Mouse (Mus musculus) splenic B cell, adult 2 months (primary cell): ENCODE measurements around the gene Mosmo.

Source experiments
- DNase-seq: peaks from one replicate; pipeline ENCODE4 v3.0.0-alpha.2; 2011; ENCODE audit warnings: low read depth, low spot score
- H3K27me3 ChIP-seq: 2 replicates; pipeline ENCODE4 v1.6.1; 2012; ENCODE audit warnings: mild to moderate bottlenecking, low read length, moderate library complexity, mixed read lengths; ENCODE audit not compliant: control insufficient read depth, poor library complexity, insufficient read depth, severe bottlenecking
- H3K36me3 ChIP-seq: 2 replicates; pipeline ENCODE4 v1.6.1; 2012; ENCODE audit warnings: mild to moderate bottlenecking, low read length, moderate library complexity, mixed read lengths; ENCODE audit not compliant: control insufficient read depth, poor library complexity, insufficient read depth, severe bottlenecking

Gene Mosmo

GRCm38 (mm10) chr7:120677001-120677643 lies at the start of gene Mosmo:
Gene Mosmo, plus strand, starts transcription at chr7:120677618.
- DNase-seq = peak; percentile 72
- no peaks in the 10 kb centered on the region for H3K36me3 ChIP-seq
- no peaks in the 10 kb centered on the region for H3K27me3 ChIP-seq

DNA sequence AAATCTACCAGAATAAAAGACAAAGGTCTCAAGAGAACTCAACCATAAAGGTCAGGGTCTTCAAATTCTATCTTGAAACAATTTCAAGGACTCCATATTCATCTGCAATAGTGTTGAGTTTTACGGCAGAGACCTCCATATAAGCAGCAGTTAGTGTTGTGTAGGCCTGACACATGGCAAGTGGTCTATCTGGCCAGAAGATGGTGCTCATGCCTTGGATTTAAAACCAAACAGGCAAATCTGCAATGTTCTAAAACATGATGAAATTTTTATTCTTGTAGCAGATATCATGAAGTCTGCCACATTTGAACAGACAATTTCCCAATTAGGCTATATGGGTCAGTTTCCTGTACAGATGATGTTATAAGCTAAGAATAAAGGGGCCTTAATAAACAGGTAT lies 44.9 kb upstream of the Mosmo start:
- H3K27me3 ChIP-seq = no peaks in the 10 kb centered on the region
- H3K36me3 ChIP-seq = no peaks in the 10 kb centered on the region
- DNase-seq = peak; percentile 65

DNA sequence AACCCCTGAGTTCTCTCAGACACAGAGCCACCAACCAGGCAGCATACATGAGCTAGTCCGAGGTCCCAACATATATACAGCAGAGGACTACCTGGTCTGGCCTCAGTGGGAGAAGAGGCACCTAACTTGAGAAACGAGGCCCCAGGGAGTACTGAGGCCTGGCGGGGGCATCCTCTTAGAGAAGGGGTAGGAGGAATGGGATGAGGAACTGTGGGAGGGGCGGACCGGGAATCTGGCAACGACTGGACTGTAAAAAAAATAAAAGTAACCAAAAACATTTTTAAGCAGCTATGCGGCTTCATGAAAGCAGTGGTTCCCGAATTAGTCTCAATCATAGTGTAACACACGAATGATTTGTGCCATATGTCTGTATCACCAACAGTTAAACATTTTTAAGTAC lies 43.1 kb upstream of the Mosmo start:
- peak; percentile 5 for DNase-seq

DNA sequence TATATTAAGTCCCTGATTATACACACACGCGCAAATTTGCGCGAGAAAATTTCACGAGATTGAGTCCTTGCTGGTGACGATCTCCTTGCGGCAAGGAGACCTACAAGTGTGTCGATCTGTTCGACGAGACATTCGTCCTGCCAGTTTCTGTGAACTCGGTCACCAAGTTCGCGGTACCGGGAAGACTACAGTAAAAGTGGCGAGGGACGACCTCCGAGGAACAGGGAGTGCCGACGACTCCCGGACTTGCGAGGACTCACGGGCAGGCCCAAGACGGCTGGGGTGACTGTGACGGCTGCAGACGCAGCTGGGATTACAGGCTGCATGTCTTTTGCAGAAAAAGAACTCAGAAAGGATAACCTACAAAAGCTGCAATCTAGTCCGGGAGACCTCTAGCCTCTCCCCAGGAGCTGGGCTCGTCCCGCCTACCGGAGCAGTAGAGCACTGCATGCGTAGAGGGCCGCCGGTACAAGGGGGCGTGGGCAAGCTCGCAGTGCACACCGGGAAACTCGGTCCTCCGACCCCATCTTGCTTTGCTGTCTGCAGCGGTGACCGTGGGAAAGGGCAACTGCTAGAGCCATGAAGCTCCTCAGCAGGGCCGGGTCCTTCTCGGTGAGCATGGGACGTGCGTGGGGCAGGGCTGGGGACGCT lies 42.6 kb upstream of the Mosmo start, which contains the start of gene Uqcrc2:
TSS of gene Uqcrc2 (plus strand) at position 466 of the 651 bp plus-strand sequence.
- Histone ChIP-seq H3K27me3 (no peaks in the 10 kb centered on the region), H3K36me3 (peaks cover 2% of the 10 kb centered on the region; the same call in 1 of the 2 replicates)
- peak; percentile 90 for DNase-seq

More for the DNA sequence above, 43.1 kb upstream of the Mosmo start:
- Histone ChIP-seq H3K36me3 (no peaks in the 10 kb centered on the region; the same call in 1 of the 2 replicates), H3K27me3 (no peaks in the 10 kb centered on the region)

DNA sequence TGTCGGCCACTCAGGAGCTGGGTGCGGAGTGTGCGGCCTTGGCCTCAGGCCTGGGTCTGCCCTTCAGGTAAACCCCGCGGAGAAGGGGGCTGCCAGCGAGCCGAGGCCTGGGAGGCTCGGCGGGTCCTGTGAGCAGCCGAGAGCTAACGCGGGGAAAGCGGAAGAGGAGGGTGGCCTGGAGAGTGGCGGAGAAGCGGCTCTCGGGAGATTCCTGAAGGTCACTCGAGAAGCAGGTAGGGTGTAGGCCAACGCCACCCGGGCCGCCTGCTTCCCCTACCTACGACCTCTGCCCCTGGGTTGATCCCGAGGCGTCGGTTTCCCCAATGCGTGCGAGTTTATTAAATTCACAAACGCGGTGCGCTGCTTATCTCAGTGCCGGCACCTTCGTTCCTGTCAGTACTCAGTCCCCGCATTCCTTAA lies 42.0 kb upstream of the Mosmo start:
- H3K36me3 ChIP-seq = peaks cover 5% of the 10 kb centered on the region; the same call in 1 of the 2 replicates
- DNase-seq = no peak
- H3K27me3 ChIP-seq = no peaks in the 10 kb centered on the region

- no peaks in the 10 kb centered on the region for H3K27me3 ChIP-seq
- peak; percentile 22 for DNase-seq
Observed at GRCm38 (mm10) chr7:120635821-120636220, 41.6 kb upstream of the Mosmo start.

DNA sequence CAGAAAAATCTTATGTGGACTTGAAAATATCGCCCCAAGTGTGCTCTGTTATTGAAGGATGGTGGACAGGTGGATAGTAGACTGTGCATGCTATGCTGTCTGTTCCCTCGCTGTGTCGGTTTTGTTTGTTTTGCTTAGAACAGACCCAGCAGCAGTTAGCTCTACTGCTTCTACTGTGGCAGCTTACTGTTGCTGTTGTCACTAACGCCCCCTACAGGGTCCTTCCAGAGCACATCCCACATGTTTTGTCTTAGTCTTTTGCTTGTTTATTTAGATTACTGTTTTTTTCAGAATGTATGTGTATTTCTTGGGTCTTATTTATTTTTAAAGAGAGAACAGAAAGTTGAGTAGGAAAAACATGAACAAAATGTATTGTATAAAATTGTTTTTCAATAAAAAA lies 34.2 kb upstream of the Mosmo start:
- peak; percentile 22 for DNase-seq
- Histone ChIP-seq H3K36me3 (peaks cover 29% of the 10 kb centered on the region), H3K27me3 (no peaks in the 10 kb centered on the region)

More at GRCm38 (mm10) chr7:120635821-120636220, 41.6 kb upstream of the Mosmo start:
- peaks cover 9% of the 10 kb centered on the region; the same call in 1 of the 2 replicates for H3K36me3 ChIP-seq

DNA sequence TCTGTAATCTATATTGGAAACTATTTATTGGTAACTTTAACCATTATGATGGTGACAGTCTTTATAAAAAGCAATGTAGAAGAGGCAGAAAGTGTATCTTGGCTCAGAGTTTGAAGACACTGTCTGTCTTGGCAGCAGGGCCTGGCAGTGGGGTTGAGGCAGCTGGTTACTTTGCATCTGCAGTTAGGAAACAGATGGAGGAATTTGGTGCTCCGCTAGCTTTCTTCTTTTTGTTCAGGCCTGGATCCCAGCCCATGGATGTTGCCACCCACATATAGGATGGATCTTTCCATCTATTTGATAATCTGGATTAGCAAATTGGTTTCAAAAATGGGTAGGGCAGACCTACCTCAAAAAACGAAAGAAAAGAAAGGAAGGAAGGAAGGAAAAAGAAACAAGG lies 29.6 kb upstream of the Mosmo start:
- H3K27me3 ChIP-seq = no peaks in the 10 kb centered on the region
- DNase-seq = no peak
- H3K36me3 ChIP-seq = peaks cover 23% of the 10 kb centered on the region

- Histone ChIP-seq H3K36me3 (peaks cover 8% of the 10 kb centered on the region; the same call in 1 of the 2 replicates), H3K27me3 (no peaks in the 10 kb centered on the region)
- DNase-seq = peak; percentile 88
Observed at GRCm38 (mm10) chr7:120662079-120662478, 15.3 kb upstream of the Mosmo start.

DNA sequence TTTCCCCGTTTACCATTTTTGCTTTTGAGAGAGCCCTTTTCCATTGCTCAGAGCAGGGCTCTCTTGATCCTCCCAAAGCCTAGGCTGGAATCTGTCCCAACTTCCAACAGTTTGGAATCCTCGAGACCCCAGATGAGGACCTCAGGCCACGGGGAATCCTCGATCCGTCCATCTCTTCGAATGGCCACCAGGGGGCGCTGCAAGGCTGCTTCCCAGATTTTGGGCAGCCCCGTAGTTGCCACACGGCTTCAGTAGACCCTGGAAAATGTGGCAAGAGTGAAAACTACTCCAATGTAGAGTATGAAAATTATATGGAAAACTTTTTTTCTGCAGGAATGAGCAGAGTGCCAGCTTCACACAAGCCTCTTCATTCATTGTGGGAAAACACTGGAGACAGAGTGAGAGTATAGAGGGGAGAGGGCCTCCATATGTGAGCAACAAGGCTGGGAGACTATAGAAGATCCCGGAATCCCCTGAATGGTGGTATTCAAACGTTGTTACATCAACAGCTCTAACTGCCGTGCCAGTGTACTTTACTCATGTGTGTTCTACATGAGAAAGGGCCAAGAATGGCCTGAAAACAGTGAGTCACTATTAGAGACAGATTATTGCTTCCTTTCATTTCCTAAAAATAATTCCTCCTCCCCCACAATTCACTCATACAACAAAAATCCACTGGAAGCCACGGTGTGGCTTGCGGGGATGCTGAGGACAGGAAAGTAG lies 7.1 kb upstream of the Mosmo start, which contains the start of gene Pdzd9:
TSS of gene Pdzd9 (minus strand) at position 191 of the 723 bp plus-strand sequence.
- DNase-seq = peak; percentile 73
- Histone ChIP-seq H3K27me3 (no peaks in the 10 kb centered on the region), H3K36me3 (no peaks in the 10 kb centered on the region)

DNA sequence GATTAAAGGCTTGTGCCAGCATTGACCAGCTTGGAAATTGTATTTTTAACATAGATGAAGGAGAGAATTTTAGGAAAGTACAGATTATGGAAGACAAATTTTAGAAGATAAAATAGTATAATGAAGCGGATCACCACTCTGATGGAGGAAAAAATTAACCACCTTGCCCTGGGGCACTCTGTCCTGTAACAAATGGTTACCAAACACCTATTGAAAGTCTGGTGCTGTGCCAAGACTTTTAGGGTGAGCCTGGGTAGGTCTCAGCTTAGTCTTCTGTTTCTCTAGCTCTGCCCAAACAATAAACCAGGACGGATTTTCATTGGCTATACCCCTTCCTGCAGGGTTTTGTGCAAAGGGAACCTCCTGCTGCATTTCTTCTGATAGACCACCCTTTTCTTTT lies 6.1 kb upstream of the Mosmo start:
- DNase-seq = no peak
- H3K36me3 ChIP-seq = no peaks in the 10 kb centered on the region
- no peaks in the 10 kb centered on the region for H3K27me3 ChIP-seq

- peak; percentile 14 for DNase-seq
- H3K27me3 ChIP-seq = no peaks in the 10 kb centered on the region
- no peaks in the 10 kb centered on the region for H3K36me3 ChIP-seq
Observed at GRCm38 (mm10) chr7:120677764-120678531, 530 bp downstream of the Mosmo start.

DNA sequence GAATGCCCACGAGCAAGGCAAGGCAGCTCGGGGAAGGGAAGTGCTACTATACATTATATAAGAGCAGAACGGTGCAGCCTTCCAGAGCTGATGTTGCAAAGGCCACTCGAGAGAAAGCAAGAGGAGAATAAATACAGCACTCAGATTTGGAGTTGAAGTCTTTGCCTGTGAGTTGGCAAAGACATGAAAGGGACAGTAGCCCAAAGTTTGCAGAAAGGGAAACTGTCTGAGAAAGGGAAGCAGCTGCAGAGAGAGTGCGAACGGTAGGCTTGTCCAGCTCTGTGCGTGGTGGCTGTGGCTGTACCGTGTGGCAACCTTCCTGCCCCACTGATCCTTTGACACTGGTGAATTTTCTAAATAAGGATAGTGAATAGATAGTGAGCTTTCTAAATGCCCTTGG lies 1.6 kb downstream of the Mosmo start:
- H3K27me3 ChIP-seq = no peaks in the 10 kb centered on the region
- no peaks in the 10 kb centered on the region for H3K36me3 ChIP-seq
- DNase-seq = peak; percentile 3

DNA sequence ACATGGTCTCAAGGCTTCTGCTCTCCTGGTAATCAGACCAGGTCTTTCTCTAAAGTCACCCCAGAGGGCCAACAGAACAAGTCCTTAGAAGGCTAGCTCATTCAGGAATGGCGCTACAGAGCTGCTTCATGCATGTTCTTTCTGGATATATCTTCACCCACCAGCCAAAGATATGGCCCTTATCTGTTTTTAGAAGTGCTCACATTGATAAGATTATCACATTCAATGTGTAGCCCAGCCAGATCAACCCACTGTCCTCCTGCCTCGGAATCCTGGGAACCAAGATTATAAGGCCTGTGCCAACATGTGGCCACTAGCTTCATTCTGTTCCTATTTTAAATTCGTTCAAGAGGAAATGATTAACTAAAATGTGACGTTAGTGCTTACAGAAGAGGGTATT lies 4.6 kb downstream of the Mosmo start:
- no peak for DNase-seq
- Histone ChIP-seq H3K27me3 (no peaks in the 10 kb centered on the region), H3K36me3 (no peaks in the 10 kb centered on the region)
